Mouse (Mus musculus) bone marrow, adult 2 months (tissue): ENCODE results near the gene Tdg.

Experiments used
- CTCF ChIP-seq: fragments of 200-500 bp; IDR thresholded peaks from 2 replicates; pipeline ENCODE4 v1.5.1; 2011; ENCODE audit warnings: low read length, control low read depth; ENCODE audit not compliant: control insufficient read depth, insufficient read depth
- POLR2A ChIP-seq: fragments of 200-500 bp; IDR thresholded peaks from 2 replicates; pipeline ENCODE4 v1.6.1; 2011; ENCODE audit warnings: low read depth, mild to moderate bottlenecking, control low read depth, low read length, borderline replicate concordance; ENCODE audit not compliant: control insufficient read depth

GRCm38 (mm10) chr10:82670205-82670604, 40.6 kb downstream of the Tdg start:
- TF ChIP-seq POLR2A (no peak), CTCF (no peak)
